Mouse (Mus musculus) bone marrow, adult 2 months (tissue): ENCODE measurements around the gene Sptlc2. TPM values are rescaled to one million over a fixed set of nuclear protein-coding genes. Genes with fewer than 3 reads are reported as not detected.
A peak's percentile ranks its signal among the peaks of the same experiment; 100 is the strongest.

Experiments used
- H3K27ac ChIP-seq: fragments of 200-500 bp; 2 replicates; pipeline ENCODE4 v1.5.1; 2012; ENCODE audit warnings: low read depth, mild to moderate bottlenecking, control low read depth, inconsistent platforms, low read length; ENCODE audit not compliant: control insufficient read depth, poor library complexity, insufficient read depth
- H3K4me1 ChIP-seq: fragments of 200-500 bp; 2 replicates; pipeline ENCODE4 v1.6.1; 2011; ENCODE audit warnings: low read length; ENCODE audit not compliant: control insufficient read depth, insufficient read depth
- H3K4me3 ChIP-seq: fragments of 200-500 bp; replicated peaks from 2 replicates; pipeline ENCODE3; 2011; ENCODE audit warnings: mild to moderate bottlenecking, low read depth, low read length, control low read depth; ENCODE audit not compliant: control insufficient read depth
- CTCF ChIP-seq: fragments of 200-500 bp; IDR thresholded peaks from 2 replicates; pipeline ENCODE4 v1.5.1; 2011; ENCODE audit warnings: low read length, control low read depth; ENCODE audit not compliant: control insufficient read depth, insufficient read depth
- POLR2A ChIP-seq: fragments of 200-500 bp; IDR thresholded peaks from 2 replicates; pipeline ENCODE4 v1.6.1; 2011; ENCODE audit warnings: low read depth, mild to moderate bottlenecking, control low read depth, low read length, borderline replicate concordance; ENCODE audit not compliant: control insufficient read depth
- WGBS: fragments of 180-500 bp; shearing (Covaris S2); methylation state at CpG from one replicate; pipeline ENCODE4 v1.1.7; 2018; 5-methylcytosine and 5-hydroxymethylcytosine counted together
- polyA plus RNA-seq: library from polyadenylated mRNA; stranded (reverse); fragments of >200 nt; gene quantifications from 2 replicates; pipeline ENCODE4 v1.2.4, GENCODE M21; 2011; ENCODE audit warnings: low replicate concordance; ENCODE audit not compliant: missing spikeins, insufficient read depth, insufficient read length

The Sptlc2 gene
- polyA plus RNA-seq, 1 experiment = 31.6 TPM

- Histone ChIP-seq H3K27ac (no peak overlapping the region), H3K4me3 (no peak overlapping the region), H3K4me1 (no peaks in the 10 kb centered on the region; the same call in 1 of the 2 replicates)
- WGBS = 51% methylated on average over 10 of the region's 10 CpGs
- TF ChIP-seq CTCF (no peak), POLR2A (no peak)
These were observed 11.1 kb upstream of the Sptlc2 start for GRCm38 (mm10) chr12:87399119-87399819.

DNA sequence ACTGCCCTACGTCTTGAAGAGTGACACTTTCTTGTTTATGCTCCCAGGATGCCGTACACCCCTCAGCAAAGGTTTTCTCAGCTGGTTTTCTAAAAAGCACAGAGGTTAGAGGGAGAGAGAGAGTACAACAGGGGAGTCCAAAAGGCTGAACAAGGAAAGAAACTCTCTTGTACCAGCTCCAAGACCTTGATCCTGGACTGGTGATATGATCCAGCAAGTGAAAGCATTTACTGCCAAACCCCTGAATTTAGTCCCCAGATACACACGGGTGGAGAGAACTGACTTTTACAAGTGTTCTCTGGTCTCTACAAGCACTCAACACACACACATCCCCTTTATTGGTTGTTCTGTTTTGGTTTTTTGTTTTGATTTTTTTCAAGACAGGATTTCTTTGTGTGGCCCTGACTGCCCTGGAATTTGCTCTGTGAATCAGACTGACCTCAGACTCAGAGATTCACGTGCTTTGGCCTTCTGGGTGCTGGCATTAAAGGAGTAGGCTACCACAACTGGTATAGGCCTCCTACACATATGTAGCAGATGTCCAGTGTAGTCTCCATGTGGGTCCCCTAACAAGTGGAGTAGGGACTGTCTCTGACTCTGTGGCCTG, 9.8 kb upstream of the Sptlc2 start:
- 87% methylated on average over 4 of the region's 4 CpGs for WGBS
- Histone ChIP-seq H3K4me3 (no peak overlapping the region), H3K4me1 (peaks cover 2% of the 10 kb centered on the region; the same call in 1 of the 2 replicates), H3K27ac (no peak overlapping the region)
- TF ChIP-seq CTCF = no peak
- TF ChIP-seq POLR2A = no peak

DNA sequence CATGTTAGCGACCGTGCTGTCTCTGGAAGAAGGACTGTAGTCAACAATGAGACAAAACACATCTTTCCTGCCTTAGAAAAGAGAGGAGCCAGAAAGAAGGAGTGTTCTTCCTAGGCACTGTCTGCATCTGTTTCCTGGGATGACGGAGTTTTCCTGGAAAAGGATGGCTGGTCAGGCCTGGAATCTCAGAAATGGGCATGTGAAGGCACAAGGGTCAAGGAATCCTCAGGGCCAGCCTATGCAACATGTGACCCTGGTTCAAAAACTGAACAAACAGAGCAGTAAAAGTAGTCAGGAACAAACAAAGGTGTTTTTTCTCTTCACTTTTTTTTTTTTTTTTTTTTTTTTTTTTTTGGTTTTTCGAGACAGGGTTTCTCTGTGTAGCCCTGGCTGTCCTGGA, 9.0 kb upstream of the Sptlc2 start:
- peaks cover 2% of the 10 kb centered on the region; the same call in 1 of the 2 replicates for H3K4me1 ChIP-seq
- TF ChIP-seq POLR2A (no peak), CTCF (no peak)
- 72% methylated on average over 4 of the region's 4 CpGs for WGBS
- no peak overlapping the region for H3K4me3 ChIP-seq
- no peak overlapping the region for H3K27ac ChIP-seq

DNA sequence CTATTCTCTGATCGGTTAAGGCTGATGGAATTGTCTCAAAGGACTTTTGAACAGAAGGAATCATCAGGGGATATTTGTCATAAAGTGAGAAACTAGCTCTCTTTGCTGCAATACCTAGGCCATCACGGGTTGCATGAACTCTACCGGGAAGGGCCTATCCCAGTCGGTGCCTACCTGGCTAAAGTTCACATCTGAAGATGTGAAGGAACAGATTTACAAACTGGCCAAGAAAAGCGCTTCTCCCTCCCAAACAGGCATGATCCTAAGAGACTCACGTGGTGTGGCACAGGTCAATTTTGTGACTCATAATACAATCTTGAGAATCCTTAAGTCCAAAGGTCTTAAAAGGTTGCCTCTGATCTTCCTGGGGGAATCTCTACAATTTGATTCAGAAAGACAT, 6.2 kb upstream of the Sptlc2 start:
- H3K4me3 ChIP-seq = no peak overlapping the region
- WGBS = 85% methylated on average over 6 of the region's 6 CpGs
- H3K27ac ChIP-seq = no peak overlapping the region
- TF ChIP-seq POLR2A = no peak
- no peak for TF ChIP-seq CTCF
- peaks cover 2% of the 10 kb centered on the region; the same call in 1 of the 2 replicates for H3K4me1 ChIP-seq

GRCm38 (mm10) chr12:87393447-87394145, 5.4 kb upstream of the Sptlc2 start:
- 48% methylated on average over 4 of the region's 4 CpGs for WGBS
- TF ChIP-seq CTCF = no peak
- TF ChIP-seq POLR2A = no peak
- Histone ChIP-seq H3K27ac (no peak overlapping the region), H3K4me1 (peaks cover 2% of the 10 kb centered on the region; the same call in 1 of the 2 replicates), H3K4me3 (no peak overlapping the region)

GRCm38 (mm10) chr12:87391355-87391754, 3.2 kb upstream of the Sptlc2 start:
- TF ChIP-seq POLR2A (no peak), CTCF (no peak)
- peaks cover 2% of the 10 kb centered on the region; the same call in 1 of the 2 replicates for H3K4me1 ChIP-seq
- no peak overlapping the region for H3K4me3 ChIP-seq
- no peak overlapping the region for H3K27ac ChIP-seq

DNA sequence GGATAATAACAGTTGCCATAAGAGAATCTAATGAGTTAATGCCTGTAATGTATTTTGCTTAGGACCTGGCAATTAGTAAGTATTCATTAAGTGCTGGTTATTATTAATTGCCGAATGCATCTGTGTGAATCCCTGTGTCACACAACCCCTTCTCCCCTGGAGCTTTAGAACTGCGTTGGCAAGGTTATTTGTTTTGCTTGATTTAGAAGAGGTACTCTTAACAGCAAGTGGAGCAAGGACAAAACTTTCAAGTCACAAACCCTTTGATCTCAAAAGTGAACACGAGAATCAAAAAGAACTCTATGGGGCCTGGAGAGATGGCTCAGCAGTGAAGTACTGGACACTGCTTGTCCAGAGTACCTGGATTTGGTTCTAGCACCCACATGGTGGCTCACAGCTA, 1.1 kb upstream of the Sptlc2 start:
- no peak overlapping the region for H3K27ac ChIP-seq

GRCm38 (mm10) chr12:87387171-87388121, 709 bp downstream of the Sptlc2 start:
- Histone ChIP-seq H3K4me3 (peak overlapping the region; percentile 92), H3K27ac (peak overlapping the region; percentile 94), H3K4me1 (no peaks in the 10 kb centered on the region)
- TF ChIP-seq POLR2A = no peak
- no peak for TF ChIP-seq CTCF
- WGBS = under 1% methylated on average over 60 of the region's 65 CpGs

More for the DNA sequence above, 1.1 kb upstream of the Sptlc2 start:
- TF ChIP-seq POLR2A (no peak), CTCF (no peak)
- WGBS = 88% methylated on average over 3 of the region's 3 CpGs
- no peak overlapping the region for H3K4me3 ChIP-seq
- peaks cover 2% of the 10 kb centered on the region; the same call in 1 of the 2 replicates for H3K4me1 ChIP-seq
